Mouse (Mus musculus): ENCODE data around the gene Mei1.

- no peak for TF ChIP-seq EP300 (IDR thresholded peaks at IDR 0.05; ENCODE audit: low read length)
- TF ChIP-seq RCOR1 (conservative IDR thresholded peaks at IDR 0.05; ENCODE audit: low read depth, low read length) = no peak
- no peak for TF ChIP-seq TBP (conservative IDR thresholded peaks at IDR 0.05; ENCODE audit: low read depth, low read length)
Observed at GRCm38 (mm10) chr15:82159471-82159870, 89.7 kb downstream of the Mei1 start.
